Mouse (Mus musculus): Measurements from ENCODE around the gene Cinp. TPM values are rescaled to one million over a fixed set of nuclear protein-coding genes. Genes with fewer than 3 reads are reported as not detected.

The Cinp gene
- polyA plus RNA-seq, 1 experiment from 2014 or later = 83.6 TPM

Other genes with a start within 250 kb of the Cinp start
- gene 1700001K19Rik, start 206.5 kb downstream of the Cinp start, polyA plus RNA-seq (2015; fragmentation: Nextera tagmentation; extraction: Ambion mirVana) = 0.43 and 0.49 TPM in 2 replicates
- gene Hsp90aa1, start 186.4 kb downstream of the Cinp start, polyA plus RNA-seq (2015; fragmentation: Nextera tagmentation; extraction: Ambion mirVana) = 1,417 and 1,497 TPM in 2 replicates
- gene Wdr20, start 151.2 kb downstream of the Cinp start, polyA plus RNA-seq (2015; fragmentation: Nextera tagmentation; extraction: Ambion mirVana) = 24.4 and 25.0 TPM in 2 replicates
- 14.0 and 16.0 TPM in 2 replicates for gene Mok, start 48.2 kb downstream of the Cinp start, polyA plus RNA-seq (2015; fragmentation: Nextera tagmentation; extraction: Ambion mirVana)
- gene Zfp839, start 38.9 kb downstream of the Cinp start, polyA plus RNA-seq (2015; fragmentation: Nextera tagmentation; extraction: Ambion mirVana) = 4.4 and 4.8 TPM in 2 replicates
- gene Tecpr2, start 119 bp upstream of the Cinp start, polyA plus RNA-seq (2015; fragmentation: Nextera tagmentation; extraction: Ambion mirVana) = 7.3 and 7.6 TPM in 2 replicates
- gene Ankrd9, start 89.9 kb upstream of the Cinp start, polyA plus RNA-seq (2015; fragmentation: Nextera tagmentation; extraction: Ambion mirVana) = 10.1 and 10.5 TPM in 2 replicates
- gene Rcor1, start 150.2 kb upstream of the Cinp start, polyA plus RNA-seq (2015; fragmentation: Nextera tagmentation; extraction: Ambion mirVana) = 5.7 and 5.9 TPM in 2 replicates